Mouse (Mus musculus) limb, embryonic 13.5 days (tissue): ENCODE measurements around the gene Zbed3. TPM values are rescaled to one million over a fixed set of nuclear protein-coding genes. Genes with fewer than 3 reads are reported as not detected.

Source experiments
- polyA plus RNA-seq: library from polyadenylated mRNA; unstranded; fragments of >200 nt; fragmentation: Nextera tagmentation; extraction: Ambion mirVana; gene quantifications from 2 replicates; pipeline ENCODE4 v1.2.1, GENCODE M21; 2015

Zbed3 gene
- polyA plus RNA-seq, 1 experiment from 2014 or later: 89.6 TPM

Other genes with a start within 250 kb of the Zbed3 start
- 2.7 and 3.5 TPM in 2 replicates for gene Pde8b, start 73.3 kb upstream of the Zbed3 start, polyA plus RNA-seq
- 31.7 and 32.4 TPM in 2 replicates for gene Aggf1, start 51.7 kb downstream of the Zbed3 start, polyA plus RNA-seq
- gene Crhbp, start 121.3 kb downstream of the Zbed3 start, polyA plus RNA-seq: 0.31 and 0.51 TPM in 2 replicates
- not detected in 2 replicates for gene S100z, start 155.1 kb downstream of the Zbed3 start, polyA plus RNA-seq
- gene F2rl1, start 201.6 kb downstream of the Zbed3 start, polyA plus RNA-seq: 0.74 and 0.85 TPM in 2 replicates